Mouse (Mus musculus) liver (tissue): ENCODE data around the gene Tctex1d1.

Source experiments
- DNase-seq: peaks from one replicate; pipeline ENCODE4 v3.0.0-alpha.2; 2020; ENCODE audit warnings: mixed read lengths

The Tctex1d1 gene

GRCm38 (mm10) chr4:102978440-102978839 lies at the start of gene Tctex1d1:
Gene Tctex1d1, plus strand, starts transcription at chr4:102978606.
- DNase-seq: no peak

GRCm38 (mm10) chr4:102929491-102929890 lies 48.9 kb upstream of the Tctex1d1 start:
- DNase-seq: no peak

- DNase-seq: peak; percentile 8
Observed at GRCm38 (mm10) chr4:102930679-102931078, 47.7 kb upstream of the Tctex1d1 start.

- no peak for DNase-seq
Observed at GRCm38 (mm10) chr4:102940266-102940665, 38.1 kb upstream of the Tctex1d1 start.

- DNase-seq: no peak
Observed at GRCm38 (mm10) chr4:102940738-102941137, 37.7 kb upstream of the Tctex1d1 start.

- DNase-seq: no peak
Observed at GRCm38 (mm10) chr4:102944325-102944724, 34.1 kb upstream of the Tctex1d1 start.

- no peak for DNase-seq
Observed at GRCm38 (mm10) chr4:102952476-102952875, 25.9 kb upstream of the Tctex1d1 start.

GRCm38 (mm10) chr4:102955294-102955956 lies 23.0 kb upstream of the Tctex1d1 start:
- no peak for DNase-seq

GRCm38 (mm10) chr4:102959409-102959808 lies 19.0 kb upstream of the Tctex1d1 start:
- no peak for DNase-seq

GRCm38 (mm10) chr4:102964174-102964573 lies 14.2 kb upstream of the Tctex1d1 start:
- no peak for DNase-seq

GRCm38 (mm10) chr4:102967811-102968210 lies 10.6 kb upstream of the Tctex1d1 start:
- no peak for DNase-seq

GRCm38 (mm10) chr4:102969599-102969998 lies 8.8 kb upstream of the Tctex1d1 start:
- DNase-seq: no peak

GRCm38 (mm10) chr4:102971159-102971558 lies 7.2 kb upstream of the Tctex1d1 start:
- DNase-seq: no peak

GRCm38 (mm10) chr4:102972071-102972470 lies 6.3 kb upstream of the Tctex1d1 start:
- DNase-seq: no peak

GRCm38 (mm10) chr4:102974172-102974571 lies 4.2 kb upstream of the Tctex1d1 start:
- no peak for DNase-seq

- no peak for DNase-seq
Observed at GRCm38 (mm10) chr4:102976290-102977275, 1.8 kb upstream of the Tctex1d1 start.

- DNase-seq: no peak
Observed at GRCm38 (mm10) chr4:102977778-102978321, 556 bp upstream of the Tctex1d1 start.

GRCm38 (mm10) chr4:102979385-102979784 lies 979 bp downstream of the Tctex1d1 start:
- DNase-seq: no peak

GRCm38 (mm10) chr4:102981709-102982108 lies 3.3 kb downstream of the Tctex1d1 start:
- DNase-seq: no peak

GRCm38 (mm10) chr4:102986173-102986572 lies 7.8 kb downstream of the Tctex1d1 start:
- no peak for DNase-seq

GRCm38 (mm10) chr4:102986917-102987316 lies 8.5 kb downstream of the Tctex1d1 start:
- DNase-seq: no peak

GRCm38 (mm10) chr4:102987325-102987724 lies 8.9 kb downstream of the Tctex1d1 start:
- no peak for DNase-seq

- no peak for DNase-seq
Observed at GRCm38 (mm10) chr4:102987756-102988155, 9.3 kb downstream of the Tctex1d1 start.

- no peak for DNase-seq
Observed at GRCm38 (mm10) chr4:102988526-102988925, 10.1 kb downstream of the Tctex1d1 start.
